Mouse (Mus musculus) liver, embryonic 14.5 days (tissue): ENCODE data around the gene Lime1. TPM values are rescaled to one million over a fixed set of nuclear protein-coding genes. Genes with fewer than 3 reads are reported as not detected.

Experiments
- ATAC-seq: fragments of 200-750 bp; cut with Nextera tagmentation; 2 replicates; pipeline ENCODE4 v1.8.0; 2017; ENCODE audit warnings: moderate number of reproducible peaks, mild to moderate bottlenecking, moderate library complexity; ENCODE audit not compliant: insufficient read depth
- DNase-seq, 3 experiments: peaks; one replicate each; pipeline ENCODE4 v3.0.0-alpha.2; 2012 to 2013; ENCODE audit warnings: low read depth in 3 of 3, low spot score in 3 of 3
- H3K27ac ChIP-seq: fragments of 300-500 bp; sonication (generic); 2 replicates; pipeline ENCODE4 v1.5.1; 2014; ENCODE audit warnings: moderate library complexity, mild to moderate bottlenecking, control low read depth, inconsistent platforms
- H3K27me3 ChIP-seq: fragments of 300-500 bp; sonication (generic); 2 replicates; pipeline ENCODE4 v1.6.1; 2014; ENCODE audit warnings: mild to moderate bottlenecking, low read length, moderate library complexity; ENCODE audit not compliant: control insufficient read depth, insufficient read depth
- H3K36me3 ChIP-seq: fragments of 300-500 bp; sonication (generic); replicated peaks from 2 replicates; pipeline ENCODE4 v1.6.1; 2014; ENCODE audit warnings: low read depth; ENCODE audit not compliant: control insufficient read depth, insufficient read depth
- H3K4me1 ChIP-seq, 2 experiments: fragments of 200-500 bp in 1 of 2; fragments of 300-500 bp in 1 of 2; sonication (generic) in 1 of 2; replicated peaks; 2 replicates each; pipeline ENCODE4 v1.6.1; 2012 to 2014; ENCODE audit warnings: antibody characterized with exemption in 1 of 2, inconsistent platforms in 1 of 2, low read length in 1 of 2; ENCODE audit not compliant: control insufficient read depth in 2 of 2, insufficient read depth in 2 of 2
- H3K4me2 ChIP-seq: fragments of 300-500 bp; sonication (generic); 2 replicates; pipeline ENCODE4 v1.6.1; 2014; ENCODE audit warnings: low read depth, mild to moderate bottlenecking, control low read depth, moderate library complexity
- H3K4me3 ChIP-seq, 2 experiments: fragments of 200-500 bp in 1 of 2; fragments of 300-500 bp in 1 of 2; sonication (generic) in 1 of 2; 2 replicates each; pipeline ENCODE4 v1.5.1; 2012 to 2014; ENCODE audit warnings: low read depth in 2 of 2, low read length in 2 of 2, mild to moderate bottlenecking in 2 of 2, control low read depth in 1 of 2, inconsistent platforms in 1 of 2, moderate library complexity in 1 of 2; ENCODE audit not compliant: insufficient read depth in 1 of 2
- H3K9ac ChIP-seq: fragments of 300-500 bp; sonication (generic); replicated peaks from 2 replicates; pipeline ENCODE4 v1.6.1; 2014; ENCODE audit warnings: mild to moderate bottlenecking, control low read depth, moderate library complexity
- H3K9me3 ChIP-seq: fragments of 300-500 bp; sonication (generic); 2 replicates; pipeline ENCODE4 v1.6.1; 2016; ENCODE audit warnings: low read length, mixed read lengths; ENCODE audit not compliant: control insufficient read depth
- CTCF ChIP-seq: IDR thresholded peaks from 2 replicates; pipeline ENCODE4 v1.5.1; 2016; ENCODE audit warnings: antibody characterized with exemption, low read depth, control low read depth
- EP300 ChIP-seq: IDR thresholded peaks from 2 replicates; pipeline ENCODE4 v1.6.1; 2016; ENCODE audit warnings: antibody characterized with exemption, low read depth
- WGBS: fragments of 180-500 bp; shearing (Covaris S2); extraction: QIAGEN DNeasy Blood & Tissue Kit; methylation state at CpG from one replicate; pipeline ENCODE4 v1.1.7; 2014; ENCODE audit not compliant: insufficient replicate concordance; 5-methylcytosine and 5-hydroxymethylcytosine counted together
- polyA plus RNA-seq, 2 experiments: library from polyadenylated mRNA; depleted of rRNA in 1 of 2; stranded (reverse) in 1 of 2; unstranded in 1 of 2; fragments of >200 nt; fragmentation: Nextera tagmentation in 1 of 2; extraction: Ambion mirVana in 1 of 2; gene quantifications; 2 replicates each; pipeline versions ENCODE4 v1.2.1 to v1.2.3; 2012 to 2014

The Lime1 gene
- polyA plus RNA-seq, 2 experiments: 4.7 to 10.9 TPM

DNA sequence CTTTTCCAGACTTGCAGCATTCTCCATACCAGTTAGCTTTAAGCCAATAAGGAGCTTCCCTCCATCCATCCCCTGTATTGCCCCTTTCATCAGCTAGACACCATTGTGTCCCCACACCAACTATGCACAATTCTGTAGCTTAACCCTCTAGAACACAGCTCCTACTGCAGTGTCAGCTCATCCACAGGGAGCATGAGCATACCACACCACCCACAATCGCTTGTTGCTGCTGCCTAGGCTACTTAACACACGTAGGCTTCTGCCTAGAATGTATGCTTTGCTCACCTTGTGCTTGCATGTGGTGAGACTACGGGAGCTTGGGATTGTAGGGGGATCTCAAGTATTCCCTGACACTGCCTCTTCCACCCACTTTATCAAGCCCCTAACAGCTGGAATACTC lies 23.1 kb upstream of the Lime1 start:
- Histone ChIP-seq H3K36me3 (peaks cover 42% of the 10 kb centered on the region), H3K27ac (no peak overlapping the region), H3K4me1 (no peaks in the 10 kb centered on the region), H3K9ac (no peak overlapping the region), H3K4me3 (no peak overlapping the region), H3K27me3 (no peaks in the 10 kb centered on the region), H3K9me3 (no peaks in the 10 kb centered on the region), H3K4me2 (no peak overlapping the region)
- ATAC-seq (no peak), DNase-seq (no peak)
- no peak for TF ChIP-seq CTCF
- TF ChIP-seq EP300: no peak
- WGBS: 70% methylated on average over 3 of the region's 3 CpGs

- Histone ChIP-seq H3K4me1 (peaks cover 8 to 22% of the 10 kb centered on the region in 2 experiments), H3K4me2 (peak overlapping the region; percentile 78), H3K9me3 (no peaks in the 10 kb centered on the region), H3K36me3 (peaks cover 10% of the 10 kb centered on the region), H3K27me3 (no peaks in the 10 kb centered on the region), H3K4me3 (peak overlapping the region; percentile 87 to 97), H3K9ac (peak overlapping the region; percentile 92; the same call in 1 of the 2 replicates), H3K27ac (no peak overlapping the region)
- DNase-seq (no peak), ATAC-seq (no peak)
- TF ChIP-seq EP300 (no peak), CTCF (no peak)
- WGBS: 65% methylated on average over 3 of the region's 3 CpGs
Observed at GRCm38 (mm10) chr2:181363946-181364345, 15.9 kb upstream of the Lime1 start.

DNA sequence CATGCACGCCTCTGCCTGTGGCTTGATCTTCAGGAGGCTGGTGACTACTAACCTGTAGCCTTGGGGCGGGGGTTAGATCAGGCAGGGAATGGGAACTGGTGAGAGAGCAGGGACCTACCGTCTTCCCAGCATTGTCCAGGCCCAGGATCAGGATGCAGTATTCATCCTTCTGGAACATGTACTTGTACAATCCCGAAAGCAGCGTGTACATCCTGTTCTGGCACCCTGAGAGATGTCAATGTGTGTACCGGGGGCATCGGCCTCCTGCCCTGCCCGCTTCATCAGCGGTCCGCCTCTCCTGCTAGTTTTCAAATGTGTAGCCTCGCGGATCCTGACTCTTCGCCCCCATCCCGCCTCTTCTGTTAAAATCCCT lies 15.4 kb upstream of the Lime1 start:
- H3K9ac ChIP-seq: peak overlapping the region; percentile 92
- H3K4me2 ChIP-seq: peak overlapping the region; percentile 78
- ATAC-seq (no peak), DNase-seq (no peak)
- H3K36me3 ChIP-seq: peaks cover 7% of the 10 kb centered on the region
- 5% methylated on average over 14 of the region's 14 CpGs for WGBS
- no peaks in the 10 kb centered on the region for H3K27me3 ChIP-seq
- no peak overlapping the region for H3K27ac ChIP-seq
- H3K9me3 ChIP-seq: no peaks in the 10 kb centered on the region
- TF ChIP-seq EP300 (no peak), CTCF (no peak)
- peaks cover 8 to 22% of the 10 kb centered on the region in 2 experiments for H3K4me1 ChIP-seq
- peak overlapping the region; percentile 87 to 97 for H3K4me3 ChIP-seq

DNA sequence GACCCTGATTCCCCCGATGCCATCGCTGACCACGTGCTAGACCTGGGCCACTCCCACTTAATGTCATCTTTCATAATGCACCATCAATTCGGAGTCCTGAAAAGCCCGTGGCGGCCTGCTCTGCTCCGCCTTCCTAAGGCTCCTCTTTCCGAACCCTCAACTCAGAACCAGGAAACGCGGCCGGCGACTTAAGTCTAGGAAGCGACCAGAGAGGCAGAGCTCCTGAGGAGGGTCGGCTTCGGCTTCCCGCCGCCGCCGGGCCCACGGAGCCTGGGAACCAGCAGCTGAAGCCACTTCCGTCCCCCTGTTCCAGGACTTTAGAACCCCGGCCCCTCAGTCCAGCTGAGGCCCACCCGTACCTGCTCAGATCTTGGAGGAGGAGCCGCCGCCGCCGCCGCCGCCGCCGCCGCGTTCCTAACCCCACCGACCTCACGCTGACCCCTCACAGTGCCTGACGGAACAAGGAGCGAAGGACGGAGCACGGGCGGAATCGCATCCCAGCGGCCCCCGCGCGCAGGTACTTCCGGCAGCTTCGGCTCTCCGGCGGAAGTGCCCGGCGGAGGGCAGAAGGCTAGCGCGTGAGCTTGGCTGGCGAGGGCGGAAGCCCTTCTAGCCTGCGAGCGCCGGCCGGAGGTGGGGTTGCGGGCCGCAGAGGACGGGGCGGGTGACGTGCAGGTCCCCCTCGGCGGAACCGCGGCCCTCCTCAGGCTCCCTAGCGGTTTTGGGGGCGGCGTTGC lies 14.8 kb upstream of the Lime1 start, which contains the start of the genes Zgpat and Arfrp1:
Gene Zgpat, plus strand, starts transcription at position 69 of the 737 bp plus-strand sequence.
Gene Arfrp1, minus strand, starts transcription at position 545 of the 737 bp plus-strand sequence.
- ATAC-seq: peak; percentile 89
- Histone ChIP-seq H3K9ac (peak within 1 kb of the TSS; percentile 92), H3K27ac (peak within 1 kb of the TSS; percentile 80), H3K9me3 (no peaks in the 10 kb centered on the region), H3K36me3 (peaks cover 10% of the 10 kb centered on the region), H3K27me3 (no peaks in the 10 kb centered on the region), H3K4me2 (peak within 1 kb of the TSS; percentile 78), H3K4me3 (peak within 1 kb of the TSS; percentile 87 to 97), H3K4me1 (peaks cover 8 to 22% of the 10 kb centered on the region in 2 experiments)
- DNase-seq: peak; percentile 73 to 78 (median 75)
- under 1% methylated on average over 71 of the region's 71 CpGs for WGBS
- peak; percentile 24 for TF ChIP-seq CTCF
- no peak for TF ChIP-seq EP300

GRCm38 (mm10) chr2:181365655-181366075 lies 14.2 kb upstream of the Lime1 start:
- peak overlapping the region; percentile 87 to 97 for H3K4me3 ChIP-seq
- H3K9me3 ChIP-seq: no peaks in the 10 kb centered on the region
- peaks cover 9% of the 10 kb centered on the region for H3K36me3 ChIP-seq
- 0% methylated on average over 20 of the region's 20 CpGs for WGBS
- peak overlapping the region; percentile 92 for H3K9ac ChIP-seq
- no peaks in the 10 kb centered on the region for H3K27me3 ChIP-seq
- ATAC-seq: peak; percentile 69
- TF ChIP-seq CTCF (no peak), EP300 (0 out of 2 replicates have a peak, but pooled peaks have one; percentile 9)
- H3K4me1 ChIP-seq: peaks cover 8 to 22% of the 10 kb centered on the region in 2 experiments
- peak in 1 of 3 experiments; percentile 24 for DNase-seq
- H3K4me2 ChIP-seq: peak overlapping the region; percentile 78
- peak overlapping the region; percentile 80 for H3K27ac ChIP-seq
